Mouse (Mus musculus) fat pad, adult 2 months (tissue): ENCODE measurements around the gene Artn.

ENCODE experiments used
- DNase-seq: peaks from one replicate; pipeline ENCODE4 v3.0.0-alpha.2; 2011; ENCODE audit warnings: low read depth, low spot score; ENCODE audit errors: extremely low read depth

The Artn gene

GRCm38 (mm10) chr4:117890750-117891149, 38.8 kb downstream of the Artn start:
- no peak for DNase-seq

GRCm38 (mm10) chr4:117890031-117890430, 39.5 kb downstream of the Artn start:
- no peak for DNase-seq

DNA sequence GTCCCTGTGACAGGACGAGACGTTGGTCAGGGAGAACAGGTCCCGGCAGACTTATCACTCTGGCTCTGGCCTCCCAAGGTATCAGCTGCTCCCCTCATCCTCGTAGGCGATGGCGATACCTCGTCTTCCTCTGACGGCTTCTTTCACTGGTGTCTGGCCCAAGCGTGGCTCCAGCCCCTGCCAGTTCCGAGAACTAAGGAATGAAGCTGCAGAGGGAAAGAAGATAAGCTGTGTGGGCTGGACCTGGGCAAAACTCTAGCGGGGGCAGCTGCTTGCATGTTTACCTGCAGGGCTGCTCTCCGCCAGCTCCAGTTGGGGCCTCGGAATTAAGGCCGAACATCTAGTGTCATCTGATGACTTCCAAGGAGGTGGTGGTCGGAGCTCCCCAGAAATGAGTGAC, 40.1 kb downstream of the Artn start:
- DNase-seq: no peak

DNA sequence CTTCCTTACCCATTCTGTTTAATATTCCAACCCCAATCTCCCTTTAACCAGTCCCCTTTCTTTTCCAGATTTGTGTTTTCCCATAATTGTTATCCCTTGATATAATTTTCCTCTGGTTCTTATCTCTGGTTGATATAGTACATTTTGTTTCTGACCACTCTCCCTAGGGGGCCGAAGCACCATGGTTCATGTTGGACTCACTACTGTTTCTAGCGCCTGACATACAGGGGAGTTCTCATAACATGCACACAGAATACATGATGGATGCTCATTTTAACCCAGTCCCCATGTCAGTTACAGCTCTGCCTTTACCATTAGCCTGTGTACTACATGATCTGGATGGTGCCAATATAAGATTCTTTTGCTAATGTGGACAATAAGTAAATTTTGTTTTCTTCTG, 41.6 kb downstream of the Artn start:
- no peak for DNase-seq

DNA sequence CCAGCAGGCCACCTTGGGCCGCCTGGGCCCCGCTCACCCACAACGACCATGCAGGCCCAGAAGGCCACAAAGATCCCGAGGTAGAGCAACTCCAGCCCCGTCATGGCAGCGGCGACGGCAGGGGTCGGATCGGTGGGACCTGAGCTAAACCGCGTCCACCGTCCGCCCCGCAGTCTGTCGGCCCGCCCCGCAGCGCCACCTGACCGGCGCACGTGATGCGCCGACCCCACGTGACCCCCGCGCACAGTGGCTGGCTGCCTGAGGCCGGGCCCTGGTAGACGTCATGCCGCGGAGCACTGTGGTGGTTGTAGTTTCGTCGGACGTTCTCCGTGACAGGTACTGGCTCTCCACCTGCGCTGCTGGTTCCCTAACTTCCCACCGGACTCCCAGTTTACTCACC, 42.4 kb downstream of the Artn start, which contains the start of gene Atp6v0b:
Atp6v0b (minus strand) TSS at position 201 of the 400 bp plus-strand sequence.
- peak; percentile 23 for DNase-seq

DNA sequence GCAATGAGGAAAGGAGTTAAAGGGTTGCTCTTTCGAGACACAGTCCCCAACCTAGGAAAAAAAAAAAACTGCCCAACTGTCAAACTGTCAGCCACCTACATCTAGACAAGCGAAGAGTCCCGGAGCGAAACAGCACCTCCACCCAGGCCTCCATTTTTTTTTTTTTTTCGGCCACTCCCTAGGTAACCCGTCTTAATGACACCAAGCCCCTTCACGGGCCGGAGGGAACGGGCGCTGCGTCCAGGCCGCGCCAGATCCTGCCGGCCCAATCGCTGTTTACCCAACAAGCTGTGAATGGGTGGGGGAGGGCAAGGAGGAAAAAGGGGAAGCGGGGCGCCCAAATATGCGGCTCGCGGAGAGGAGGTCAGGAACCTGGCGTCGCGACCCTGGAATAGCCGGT, 42.9 kb downstream of the Artn start:
- DNase-seq: no peak

DNA sequence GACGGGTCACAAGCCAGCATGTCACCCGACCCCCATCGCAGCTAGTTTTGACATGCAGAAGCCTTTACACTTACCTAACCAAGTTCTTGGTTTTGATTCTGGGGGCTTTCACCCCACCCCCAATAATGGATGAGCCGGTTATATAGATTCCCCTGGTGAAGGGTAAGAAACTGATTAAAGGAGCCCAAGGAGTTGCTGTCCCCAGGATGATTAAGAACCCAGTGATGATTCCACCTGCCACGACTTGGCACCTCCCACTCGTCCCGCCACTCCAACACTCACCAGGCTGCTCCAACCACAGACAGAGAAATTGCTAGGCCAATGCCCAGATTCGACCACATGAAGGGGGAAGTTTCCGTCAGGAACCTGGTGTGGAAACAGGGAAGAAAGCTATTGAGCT, 43.6 kb downstream of the Artn start:
- DNase-seq: no peak

DNA sequence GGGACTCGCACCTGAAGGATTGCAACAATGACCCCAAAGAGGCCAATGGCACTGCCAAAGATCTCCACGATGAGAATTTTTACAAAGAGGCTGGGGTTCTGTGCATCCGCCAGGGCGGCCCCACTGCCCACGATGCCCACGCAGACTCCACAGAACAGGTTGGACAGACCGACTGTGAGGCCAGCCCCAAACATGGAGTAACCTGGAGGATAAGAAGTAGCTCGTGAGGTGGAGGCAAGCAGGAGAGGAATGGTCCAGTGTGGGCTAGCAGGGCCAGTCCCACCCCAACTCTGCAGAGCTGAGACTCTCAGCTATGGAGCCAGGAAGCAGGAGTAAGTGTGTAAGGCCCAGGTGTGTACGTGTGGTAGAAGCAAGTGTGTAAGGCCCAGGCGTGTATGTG, 44.5 kb downstream of the Artn start:
- no peak for DNase-seq

DNA sequence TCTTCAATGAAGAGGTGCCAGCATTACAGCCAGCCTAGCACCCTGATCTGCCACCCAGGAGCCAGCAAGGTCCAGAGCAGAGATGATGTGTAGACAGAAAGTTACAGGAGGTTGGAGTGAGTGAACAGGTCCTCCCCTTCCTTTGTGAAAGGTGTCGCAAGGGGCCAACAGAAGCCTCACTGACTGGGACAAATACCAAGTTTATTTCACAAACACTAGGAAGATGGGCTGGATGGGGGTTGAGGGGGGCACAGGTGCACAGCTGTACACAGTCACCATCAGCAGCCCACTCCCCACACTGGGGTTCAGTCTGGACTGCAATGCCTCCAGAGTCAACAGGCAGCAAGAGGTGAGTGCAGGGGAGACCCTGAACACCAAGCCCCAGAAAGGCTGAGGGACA, 45.4 kb downstream of the Artn start:
- DNase-seq: no peak

GRCm38 (mm10) chr4:117882701-117883691, 46.6 kb downstream of the Artn start, which contains the start of gene B4galt2:
B4galt2 (minus strand) TSS chr4:117883487.
- no peak for DNase-seq

- DNase-seq: no peak
Measured at GRCm38 (mm10) chr4:117878703-117879102, 50.9 kb downstream of the Artn start.

GRCm38 (mm10) chr4:117878301-117878700, 51.3 kb downstream of the Artn start:
- no peak for DNase-seq
